Mouse (Mus musculus): Measurements from ENCODE around the gene Neurl4. TPM values are rescaled to one million over a fixed set of nuclear protein-coding genes. Genes with fewer than 3 reads are reported as not detected.
"Not testable (repeated sequence)": the region's sequence is repeated elsewhere in the genome, so short reads cannot be mapped to it uniquely, and the experiment has no call there.

The Neurl4 gene
- total RNA-seq, 2 experiments from 2014 or later = 114 to 121 TPM

DNA sequence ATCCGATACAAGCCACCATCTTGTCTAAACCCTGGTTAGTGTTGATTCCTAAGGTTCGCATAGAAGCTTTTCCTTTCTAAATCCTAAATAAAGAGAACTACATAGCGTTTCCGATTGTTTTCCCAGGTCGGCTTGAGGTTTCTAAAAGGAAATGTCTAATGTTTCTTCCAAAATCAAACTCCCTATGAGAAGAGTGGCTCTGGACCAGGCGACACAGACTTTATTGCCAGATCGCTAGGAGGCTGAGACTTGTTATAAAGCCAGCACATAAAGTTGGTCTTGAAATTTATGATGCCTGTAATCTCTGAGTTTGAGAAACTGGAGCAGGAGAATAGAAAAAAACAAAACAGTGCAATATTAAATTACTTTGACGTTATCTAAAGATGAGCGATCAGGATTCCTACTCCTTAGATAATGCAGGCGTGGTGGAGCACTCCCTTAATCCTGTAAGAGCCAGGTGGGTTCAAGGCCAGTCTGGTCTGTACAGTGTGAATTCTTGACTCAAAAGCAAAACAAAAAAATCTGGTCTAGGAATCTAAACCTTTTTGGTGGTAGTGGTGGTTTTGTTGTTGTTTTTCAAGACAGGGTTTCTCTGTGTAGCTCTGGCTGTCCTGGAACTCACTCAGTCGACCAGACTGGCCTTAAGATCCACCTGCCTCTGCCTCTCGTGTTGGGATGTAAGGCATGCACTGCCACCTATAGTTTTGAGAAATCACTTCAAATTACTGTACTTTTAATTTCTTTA lies 21.3 kb downstream of the Neurl4 start:
- DNase-seq (ENCODE audit: low spot score in 2 of 2) = no peak
- intact Hi-C loops (cut with DNase I) = no loop called here

DNA sequence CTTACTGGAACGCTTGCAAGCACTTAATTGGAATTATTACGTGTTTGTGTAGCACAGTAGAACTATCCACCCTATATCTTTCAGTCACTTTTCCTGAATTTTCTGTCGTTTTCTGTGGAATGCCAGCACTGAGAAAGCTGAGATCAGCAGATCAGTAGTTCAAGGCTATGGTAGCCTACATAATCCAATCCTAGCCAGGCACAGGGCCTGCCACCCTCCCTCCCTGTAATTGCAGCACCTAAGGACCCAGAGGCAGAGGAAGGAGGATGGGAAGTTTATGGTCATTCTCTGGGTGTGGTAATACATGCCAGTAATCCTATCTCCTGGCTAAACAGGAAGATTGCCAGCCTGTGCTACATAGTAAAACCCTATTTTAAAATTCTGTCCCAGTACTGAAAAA lies 21.9 kb downstream of the Neurl4 start:
- intact Hi-C loops (cut with DNase I) = no loop called here
- no peak for DNase-seq (ENCODE audit: low spot score in 2 of 2)

DNA sequence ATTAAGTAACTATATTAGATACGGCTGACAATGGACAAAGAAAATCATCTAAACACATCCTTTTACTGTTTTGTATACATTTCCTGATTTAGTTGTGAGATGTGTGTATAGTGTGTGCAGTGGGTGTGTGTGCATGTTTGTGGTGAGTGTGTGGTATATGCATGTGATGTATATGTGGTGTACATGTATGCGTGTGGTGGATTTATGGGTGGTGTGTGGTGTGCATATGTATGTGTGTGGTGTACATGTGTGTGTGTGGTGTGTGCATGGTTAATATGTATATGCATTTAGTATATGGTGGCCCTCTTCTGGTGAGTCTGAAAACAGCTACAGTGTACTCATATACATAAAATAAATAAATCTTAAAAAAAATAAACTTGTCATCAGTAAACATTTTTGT lies 26.6 kb downstream of the Neurl4 start:
- intact Hi-C loops (cut with DNase I) = no loop called here
- no peak for DNase-seq (ENCODE audit: low spot score in 2 of 2)

DNA sequence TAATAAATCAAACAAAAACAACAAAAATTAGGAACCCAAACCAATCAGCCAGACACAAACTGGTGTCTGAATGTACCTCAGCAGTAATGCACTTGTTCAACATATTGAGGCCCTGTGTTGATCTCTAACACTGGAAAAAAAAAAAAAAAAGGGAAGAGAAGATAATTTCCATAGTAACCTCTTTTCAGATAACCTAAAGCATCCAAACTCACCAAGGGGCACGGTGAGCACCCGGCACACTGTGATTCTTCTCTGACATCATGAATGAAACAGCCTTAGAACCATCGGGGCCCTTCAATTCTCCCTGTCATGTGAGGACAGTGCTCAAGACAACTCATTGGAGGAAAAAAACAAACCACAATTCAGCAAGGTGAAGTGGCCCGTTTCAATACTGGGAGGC lies 28.8 kb downstream of the Neurl4 start:
- no peak for DNase-seq (ENCODE audit: low spot score in 2 of 2)

DNA sequence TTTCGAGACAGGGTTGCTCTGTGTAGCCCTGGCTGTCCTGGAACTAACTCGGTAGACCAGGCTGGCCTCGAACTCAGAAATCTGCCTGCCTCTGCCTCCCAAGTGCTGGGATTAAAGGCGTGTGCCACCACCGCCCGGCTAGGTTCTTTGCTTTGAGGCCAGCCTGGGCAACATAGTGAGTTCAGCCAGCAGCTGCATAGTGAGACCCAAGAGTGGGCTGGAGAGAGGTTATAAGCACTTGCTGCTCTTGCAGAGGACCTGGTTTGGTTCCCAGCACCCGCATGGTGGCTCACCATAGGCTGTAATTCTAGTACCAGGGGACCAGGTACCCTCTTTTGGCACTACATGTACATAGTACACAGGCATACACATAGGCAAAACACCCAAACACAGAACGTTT lies 29.3 kb downstream of the Neurl4 start:
- not testable (repeated sequence) for DNase-seq (ENCODE audit: low spot score in 2 of 2)
- intact Hi-C loops (cut with DNase I) = loop anchor here (5.0 kb wide), 2 partner anchors 37 to 282 kb away; partner anchors contain the start of gene Slc16a11

More for the DNA sequence above, 28.8 kb downstream of the Neurl4 start:
- intact Hi-C loops (cut with DNase I) = loop anchor here (5.0 kb wide), 2 partner anchors 38 to 283 kb away; partner anchors contain the start of gene Slc16a11

DNA sequence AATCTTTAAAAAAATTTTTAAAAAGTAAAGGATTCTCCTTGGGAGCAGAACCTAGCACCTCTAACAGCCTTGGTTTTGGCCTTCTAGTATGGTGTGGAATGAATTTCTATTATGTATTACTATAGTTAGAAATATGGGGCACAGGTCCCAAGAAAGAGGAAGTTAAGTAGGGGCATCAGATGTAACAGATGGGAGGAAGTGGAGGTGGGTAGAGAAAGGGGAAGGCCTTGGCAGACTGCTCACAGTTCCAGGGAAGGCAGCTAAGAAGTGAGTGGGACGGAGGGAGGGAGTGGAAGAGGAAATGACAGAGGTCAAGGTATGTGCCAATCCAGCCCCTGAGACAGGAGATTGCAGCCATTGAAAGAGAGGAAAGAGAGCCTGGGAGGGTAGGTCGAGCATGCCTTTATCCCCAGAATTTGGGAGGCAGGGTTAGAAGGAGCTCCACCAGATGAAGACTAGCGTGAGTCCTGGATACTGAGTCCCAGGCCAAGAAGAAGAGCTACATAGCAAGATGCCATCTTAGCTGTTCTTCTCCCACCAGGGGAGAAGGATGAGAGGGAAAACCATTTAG lies 30.2 kb downstream of the Neurl4 start:
- DNase-seq (ENCODE audit: low spot score in 2 of 2) = no peak
- intact Hi-C loops (cut with DNase I) = loop anchor here (5.0 kb wide), 2 partner anchors 36 to 281 kb away; partner anchors contain the start of gene Slc16a11

DNA sequence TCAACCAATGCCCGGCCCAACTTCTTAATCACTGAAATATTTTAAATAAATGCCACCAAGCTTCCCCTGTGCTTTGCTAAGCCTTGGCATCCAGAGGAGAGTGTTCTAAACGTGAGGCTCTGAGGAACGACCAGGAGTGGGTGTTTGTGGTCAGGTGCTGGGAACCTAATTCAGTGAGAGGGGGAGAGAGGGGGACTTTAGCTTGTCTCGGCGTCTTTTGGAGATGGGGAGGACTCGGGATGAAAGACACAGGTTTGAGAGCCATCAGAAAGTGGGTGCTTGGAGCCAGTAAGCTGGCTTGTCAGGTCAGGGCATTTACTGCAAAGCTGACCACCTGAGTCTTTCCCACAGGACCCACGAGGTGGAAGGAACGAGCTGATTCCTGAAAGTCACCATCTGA lies 30.9 kb downstream of the Neurl4 start:
- no peak for DNase-seq (ENCODE audit: low spot score in 2 of 2)
- intact Hi-C loops (cut with DNase I) = loop anchor here (5.0 kb wide), 2 partner anchors 36 to 281 kb away; partner anchors contain the start of gene Slc16a11

DNA sequence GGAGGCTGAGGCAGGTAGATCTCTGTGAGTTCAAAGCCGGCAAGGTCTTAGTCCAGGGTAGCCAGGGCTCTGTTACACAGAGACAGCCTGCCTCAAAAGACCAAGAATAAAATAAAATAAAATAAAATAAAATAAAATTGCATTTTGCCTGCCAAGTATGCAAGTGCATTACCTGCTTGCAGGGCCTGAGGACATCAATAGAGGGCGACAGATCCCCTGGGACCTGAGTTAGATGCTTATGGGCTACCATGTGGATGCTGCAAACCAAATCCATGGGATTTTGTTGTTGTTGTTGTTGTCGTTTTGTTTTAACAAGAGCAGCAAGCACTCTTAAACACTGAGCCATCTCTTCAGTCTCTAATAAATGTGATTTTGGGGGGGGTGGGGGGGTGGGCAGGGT lies 31.4 kb downstream of the Neurl4 start:
- intact Hi-C loops (cut with DNase I) = loop anchor here (5.0 kb wide), 2 partner anchors 35 to 280 kb away; partner anchors contain the start of gene Slc16a11
- no peak for DNase-seq (ENCODE audit: low spot score in 2 of 2)

DNA sequence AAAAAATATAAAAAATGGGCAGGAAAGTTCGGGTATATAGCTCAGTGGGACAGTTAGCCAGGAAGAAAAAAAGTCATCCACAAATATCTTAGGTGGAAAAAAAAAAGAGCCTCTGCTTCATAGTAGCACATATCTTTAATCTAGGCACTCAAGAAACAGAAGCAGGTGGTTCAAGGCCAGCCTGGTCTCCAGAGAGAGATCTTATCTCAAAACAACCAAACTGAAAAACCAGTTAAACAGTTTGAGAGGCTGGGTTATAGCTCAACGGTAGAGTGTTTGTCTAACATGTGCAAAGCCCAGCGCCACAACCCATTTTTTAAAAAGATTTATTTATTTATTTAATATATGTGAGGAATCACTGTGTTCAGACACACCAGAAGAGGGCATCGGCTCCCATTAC lies 32.2 kb downstream of the Neurl4 start:
- intact Hi-C loops (cut with DNase I) = loop anchor here (5.0 kb wide), 2 partner anchors 34 to 279 kb away; partner anchors contain the start of gene Slc16a11

DNA sequence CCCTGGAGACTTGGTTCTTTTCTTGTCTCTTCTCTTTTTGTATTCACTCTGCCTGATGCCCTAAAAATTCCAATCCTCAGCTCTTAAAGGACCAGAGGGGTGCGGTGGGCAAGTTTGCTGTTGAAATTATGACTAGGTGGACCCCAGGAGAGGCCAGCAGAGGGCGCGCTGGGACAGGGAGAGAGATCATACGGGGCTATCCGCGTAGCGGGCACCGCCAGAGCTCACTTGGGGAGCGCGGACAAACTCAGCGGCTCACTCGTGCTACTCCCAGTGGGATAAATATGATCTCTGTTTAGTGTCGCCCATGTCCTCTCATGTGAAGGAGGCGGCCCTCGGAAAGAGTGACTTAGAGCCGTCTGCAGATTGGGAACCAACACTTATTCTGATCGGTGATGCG lies 33.3 kb downstream of the Neurl4 start:
- intact Hi-C loops (cut with DNase I) = loop anchor here (2.0 to 5.0 kb wide), 3 partner anchors 15 to 278 kb away; partner anchors contain the start of genes Slc16a11 and Slc2a4
- peak; percentile 81 to 86 for DNase-seq (ENCODE audit: low spot score in 2 of 2)

More for the DNA sequence above, 32.2 kb downstream of the Neurl4 start:
- DNase-seq (ENCODE audit: low spot score in 2 of 2) = no peak

DNA sequence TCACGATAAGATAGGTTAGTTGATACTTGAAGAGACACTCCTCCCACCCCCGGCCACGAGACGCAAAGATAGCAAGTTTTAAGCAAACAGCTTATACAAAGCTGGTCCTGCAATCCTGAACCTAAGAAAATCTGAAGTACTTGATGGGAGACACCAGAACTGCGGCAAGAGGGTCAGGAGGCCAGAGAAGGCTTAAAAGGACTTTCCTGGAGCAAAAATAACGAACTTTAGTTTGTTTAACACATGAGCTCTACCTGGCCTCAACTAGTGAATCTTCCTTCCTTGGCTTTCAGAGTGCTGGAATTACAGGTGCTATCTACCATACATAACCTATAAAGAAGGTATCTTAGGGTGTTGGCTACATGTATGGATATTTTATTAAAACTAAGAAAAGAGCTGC lies 33.8 kb downstream of the Neurl4 start:
- no peak for DNase-seq (ENCODE audit: low spot score in 2 of 2)
- intact Hi-C loops (cut with DNase I) = loop anchor here (2.0 to 5.0 kb wide), 3 partner anchors 14 to 278 kb away; partner anchors contain the start of genes Slc16a11 and Slc2a4

DNA sequence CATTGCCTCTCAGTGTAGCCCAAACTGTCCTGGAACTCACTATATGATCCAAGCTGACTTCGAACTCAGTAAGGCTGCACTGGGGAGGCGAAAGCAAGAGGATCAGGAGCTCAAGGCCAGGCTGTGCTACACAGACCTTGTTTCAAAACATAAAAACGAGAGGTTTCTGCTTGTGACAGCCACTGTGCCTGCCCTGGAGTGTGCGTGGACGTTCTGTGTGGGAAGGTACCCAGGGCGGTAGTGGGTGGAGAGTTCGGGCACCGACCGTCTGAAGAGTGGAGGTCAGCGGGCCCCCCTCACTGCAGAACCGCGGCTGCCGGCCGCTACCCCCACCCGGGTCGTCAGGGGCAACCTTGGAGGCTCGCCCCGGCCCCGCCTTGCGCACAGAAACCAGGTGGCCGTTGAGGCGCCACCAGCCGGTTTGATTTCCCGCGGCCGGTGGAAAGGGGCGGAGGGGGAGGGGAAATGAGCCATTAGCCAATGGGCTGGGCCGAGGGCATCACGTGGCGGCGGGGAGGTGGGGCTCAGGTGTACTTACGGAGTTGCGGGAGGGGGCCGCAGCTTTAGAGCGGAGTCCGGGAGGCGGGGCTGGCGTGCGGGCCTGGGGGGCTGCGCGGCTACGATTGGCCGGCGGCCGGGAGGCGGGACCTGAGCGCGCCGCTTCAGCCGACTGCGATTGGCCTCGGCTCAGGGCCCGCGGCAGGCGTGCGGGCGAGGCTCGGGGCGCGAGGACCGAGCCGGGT lies 34.4 kb downstream of the Neurl4 start, which contains the start of gene Ybx2:
Gene Ybx2, plus strand, starts transcription at position 660 of the 743 bp plus-strand sequence.
- intact Hi-C loops (cut with DNase I) = loop anchor here (2.0 kb wide), 1 partner anchor 13 kb away; the partner anchor contains the start of gene Slc2a4
- peak; percentile 83 to 88 for DNase-seq (ENCODE audit: low spot score in 2 of 2)

DNA sequence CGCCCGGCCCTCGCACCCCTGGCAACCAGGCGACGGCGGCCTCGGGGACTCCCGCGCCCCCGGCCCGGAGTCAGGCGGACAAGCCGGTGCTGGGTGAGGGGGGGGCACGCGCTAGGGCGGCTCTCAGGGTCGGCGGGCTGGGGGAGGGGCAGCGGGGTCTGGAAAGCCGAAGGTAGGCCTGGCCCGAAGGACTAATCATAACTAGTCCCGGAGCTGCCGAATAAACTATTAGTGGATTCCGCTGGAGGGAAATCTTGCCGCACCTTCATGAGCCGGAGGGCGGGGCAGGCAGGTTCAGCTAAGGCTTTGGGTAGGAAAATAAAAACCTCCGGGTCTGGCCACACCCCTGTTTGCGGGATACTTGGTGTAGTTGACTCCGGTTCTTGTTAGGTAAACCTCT lies 35.3 kb downstream of the Neurl4 start:
- DNase-seq (ENCODE audit: low spot score in 2 of 2) = no peak
- intact Hi-C loops (cut with DNase I) = no loop called here

DNA sequence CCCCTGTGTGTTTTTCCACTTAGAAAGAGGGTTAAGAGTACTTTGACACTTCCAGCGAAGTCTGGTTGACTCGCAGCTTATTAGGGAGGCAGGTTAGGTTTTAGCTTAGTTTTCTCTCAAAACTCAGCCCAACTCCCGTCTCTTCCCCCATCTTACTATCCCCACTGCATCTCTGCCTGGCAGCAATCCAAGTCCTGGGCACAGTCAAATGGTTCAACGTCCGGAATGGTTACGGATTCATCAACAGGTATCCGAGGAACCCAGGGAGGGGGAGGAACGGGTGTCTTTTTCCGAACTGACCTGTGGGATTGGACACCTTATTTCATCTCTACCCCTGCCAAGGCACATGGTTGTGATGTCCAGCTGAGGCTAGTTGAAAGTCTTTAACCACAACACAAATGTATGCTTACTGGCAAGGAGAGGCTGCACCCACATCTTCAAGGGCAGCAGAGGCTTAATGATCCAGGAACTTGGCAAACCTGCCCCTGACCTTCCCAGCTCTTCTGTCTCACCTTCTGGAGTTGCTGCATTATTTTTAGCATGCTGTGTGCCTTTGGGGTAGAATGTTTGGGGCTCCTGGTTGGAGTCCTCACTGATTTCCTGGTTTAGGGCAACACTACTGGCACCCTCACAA lies 36.0 kb downstream of the Neurl4 start:
- intact Hi-C loops (cut with DNase I) = no loop called here
- no peak for DNase-seq (ENCODE audit: low spot score in 2 of 2)

DNA sequence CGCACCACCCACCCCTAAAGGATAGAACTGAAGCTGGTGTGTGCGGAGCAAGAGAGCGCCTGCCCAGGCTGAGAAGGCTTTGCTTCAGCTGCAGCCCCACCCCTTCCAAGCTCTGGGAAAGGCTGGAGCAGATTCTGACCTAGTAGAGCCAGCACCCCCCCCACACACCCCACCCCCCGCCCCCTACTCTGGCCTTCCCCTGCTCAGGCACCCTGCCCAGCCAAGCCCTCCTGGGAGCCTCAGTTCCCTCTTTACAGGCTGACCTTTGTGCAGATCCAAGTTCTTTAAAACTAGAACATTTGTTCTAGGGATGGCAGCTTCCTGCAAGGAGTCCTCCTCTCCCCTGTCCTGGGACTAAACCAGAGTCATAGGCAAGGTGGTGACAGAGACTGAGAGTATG lies 36.5 kb downstream of the Neurl4 start:
- intact Hi-C loops (cut with DNase I) = no loop called here
- no peak for DNase-seq (ENCODE audit: low spot score in 2 of 2)

DNA sequence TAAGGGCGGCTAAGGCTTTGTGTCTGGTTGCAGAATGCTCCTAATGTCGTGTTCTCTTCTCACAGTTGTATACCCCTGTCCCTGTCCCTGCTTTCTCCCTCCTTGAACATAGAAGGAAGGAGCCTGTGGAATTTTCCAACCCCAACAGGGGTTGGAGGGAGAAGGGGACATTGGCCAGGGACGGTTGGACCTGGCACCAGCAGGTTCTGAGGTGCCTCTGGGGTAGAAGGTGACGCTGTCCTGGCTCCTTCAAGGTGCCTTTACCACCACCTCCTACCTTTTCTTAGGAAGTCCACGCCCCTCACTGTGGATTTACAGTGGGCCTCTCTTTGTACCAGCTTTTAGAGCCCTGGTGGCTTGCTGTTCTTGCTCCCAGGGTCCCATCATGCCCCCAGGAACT lies 37.0 kb downstream of the Neurl4 start:
- no peak for DNase-seq (ENCODE audit: low spot score in 2 of 2)
- intact Hi-C loops (cut with DNase I) = no loop called here

DNA sequence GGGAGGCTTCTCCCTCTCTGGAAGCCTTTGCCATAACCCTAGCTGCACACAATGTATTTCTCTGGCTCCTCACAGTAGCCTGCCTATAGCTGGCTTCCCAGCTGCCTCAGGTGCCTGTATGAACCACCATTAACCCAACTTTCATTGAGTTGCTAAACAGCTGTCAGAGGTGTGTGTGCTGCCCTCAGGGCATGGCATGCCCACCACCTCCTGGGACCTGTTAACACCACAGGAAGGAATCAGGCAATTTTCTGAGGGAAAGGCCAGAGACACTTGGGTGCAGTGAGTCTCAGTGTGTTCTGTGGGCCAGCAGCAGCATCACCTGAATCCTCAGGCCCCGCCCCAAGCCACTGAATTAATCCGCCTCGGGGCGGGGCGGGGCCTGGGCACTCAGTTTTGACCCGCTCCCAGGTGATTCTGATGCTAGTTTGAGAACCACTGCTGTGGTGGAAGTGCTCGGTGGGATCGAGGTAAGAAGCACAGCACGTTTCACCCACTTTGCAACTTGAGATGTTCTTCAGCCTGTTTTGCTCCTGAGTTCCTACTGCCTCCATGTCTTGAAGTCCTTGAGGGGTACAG lies 37.6 kb downstream of the Neurl4 start:
- DNase-seq (ENCODE audit: low spot score in 2 of 2) = no peak
- intact Hi-C loops (cut with DNase I) = no loop called here

DNA sequence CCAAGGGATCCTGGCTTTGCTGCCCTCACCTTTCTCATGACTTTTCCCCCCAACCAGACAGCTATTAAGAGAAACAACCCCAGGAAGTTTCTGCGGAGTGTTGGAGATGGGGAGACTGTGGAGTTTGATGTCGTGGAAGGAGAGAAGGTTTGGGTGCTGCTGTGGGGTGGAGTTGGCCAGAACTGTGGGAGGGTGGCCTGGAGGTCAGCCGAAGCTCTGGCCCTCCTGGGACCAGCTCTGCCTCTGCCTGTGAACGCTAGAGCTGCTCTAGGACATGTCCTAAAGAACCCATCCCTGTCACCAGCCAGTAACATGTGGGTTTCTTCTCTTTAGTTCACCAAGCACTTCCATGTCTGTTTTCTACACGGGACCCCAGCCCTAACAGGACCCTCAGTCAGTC lies 38.3 kb downstream of the Neurl4 start:
- no peak for DNase-seq (ENCODE audit: low spot score in 2 of 2)
- intact Hi-C loops (cut with DNase I) = no loop called here

DNA sequence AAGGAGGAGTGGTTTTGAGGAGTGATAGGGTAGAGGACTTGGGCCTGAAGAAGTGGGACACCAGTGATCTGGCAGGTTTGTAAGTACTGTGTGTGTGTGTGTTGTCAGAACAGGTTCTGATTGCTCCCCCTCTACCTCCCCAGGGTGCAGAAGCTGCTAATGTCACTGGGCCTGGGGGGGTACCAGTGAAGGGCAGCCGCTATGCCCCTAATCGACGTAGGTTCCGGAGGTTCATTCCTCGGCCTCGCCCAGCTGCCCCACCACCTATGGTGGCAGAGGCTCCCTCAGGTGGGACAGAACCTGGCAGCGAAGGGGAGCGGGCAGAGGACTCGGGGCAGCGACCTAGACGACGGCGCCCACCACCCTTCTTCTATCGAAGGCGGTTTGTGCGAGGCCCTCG lies 38.9 kb downstream of the Neurl4 start:
- intact Hi-C loops (cut with DNase I) = no loop called here
- no peak for DNase-seq (ENCODE audit: low spot score in 2 of 2)
